Mouse (Mus musculus) lung, postnatal 25 days (tissue): ENCODE data around the gene Plcg2.

Source experiments
- DNase-seq: peaks from one replicate; pipeline ENCODE4 v3.0.0; 2022; ENCODE audit warnings: low spot score

Plcg2 gene

GRCm38 (mm10) chr8:117485316-117485715, 12.8 kb upstream of the Plcg2 start:
- DNase-seq: no peak

GRCm38 (mm10) chr8:117488246-117489005, 9.7 kb upstream of the Plcg2 start:
- no peak for DNase-seq

- DNase-seq: no peak
Measured at GRCm38 (mm10) chr8:117493543-117493942, 4.5 kb upstream of the Plcg2 start.

- no peak for DNase-seq
Measured at GRCm38 (mm10) chr8:117494874-117495273, 3.2 kb upstream of the Plcg2 start.

- DNase-seq: no peak
Measured at GRCm38 (mm10) chr8:117498915-117499540, 937 bp downstream of the Plcg2 start.

GRCm38 (mm10) chr8:117500232-117500823, 2.2 kb downstream of the Plcg2 start:
- DNase-seq: no peak

GRCm38 (mm10) chr8:117501323-117501722, 3.2 kb downstream of the Plcg2 start:
- no peak for DNase-seq

GRCm38 (mm10) chr8:117503405-117504069, 5.4 kb downstream of the Plcg2 start:
- no peak for DNase-seq

- no peak for DNase-seq
Measured at GRCm38 (mm10) chr8:117507703-117508102, 9.6 kb downstream of the Plcg2 start.

GRCm38 (mm10) chr8:117516876-117517565, 18.9 kb downstream of the Plcg2 start:
- DNase-seq: no peak

GRCm38 (mm10) chr8:117517861-117518260, 19.8 kb downstream of the Plcg2 start:
- DNase-seq: no peak

GRCm38 (mm10) chr8:117518873-117519272, 20.8 kb downstream of the Plcg2 start:
- DNase-seq: no peak

GRCm38 (mm10) chr8:117526185-117526584, 28.1 kb downstream of the Plcg2 start:
- DNase-seq: peak; percentile 63

- peak; percentile 21 for DNase-seq
Measured at GRCm38 (mm10) chr8:117527983-117528382, 29.9 kb downstream of the Plcg2 start.

GRCm38 (mm10) chr8:117529177-117529576, 31.1 kb downstream of the Plcg2 start:
- DNase-seq: no peak

- DNase-seq: no peak
Measured at GRCm38 (mm10) chr8:117532381-117532972, 34.4 kb downstream of the Plcg2 start.

GRCm38 (mm10) chr8:117536862-117537261, 38.8 kb downstream of the Plcg2 start:
- no peak for DNase-seq

GRCm38 (mm10) chr8:117537751-117538150, 39.7 kb downstream of the Plcg2 start:
- DNase-seq: no peak

- DNase-seq: no peak
Measured at GRCm38 (mm10) chr8:117542951-117543350, 44.9 kb downstream of the Plcg2 start.

GRCm38 (mm10) chr8:117543789-117544188, 45.7 kb downstream of the Plcg2 start:
- DNase-seq: no peak

GRCm38 (mm10) chr8:117545043-117545442, 47.0 kb downstream of the Plcg2 start:
- DNase-seq: no peak

- DNase-seq: no peak
Measured at GRCm38 (mm10) chr8:117546386-117546785, 48.3 kb downstream of the Plcg2 start.
